Mouse (Mus musculus): ENCODE measurements at regions not wholly inside any gene's neighbourhood (a gene's known extent, or its start where the extent isn't known, plus 50 kb on each side); places are given as distances from the start of the nearest gene placed in this dataset.

GRCm38 (mm10) chr9:103911347-103911746, 91.0 kb upstream of the Nphp3 start:
- H3K4me1 ChIP-seq (ENCODE audit: control insufficient read depth, insufficient read depth, low read length): no peaks in the 10 kb centered on the region
- H3K27ac ChIP-seq (ENCODE audit: insufficient read depth, low read depth, low read length): no peak overlapping the region
- TF ChIP-seq CTCF (IDR thresholded peaks at IDR 0.05; ENCODE audit: low read depth, low read length) (no peak), POLR2A (IDR thresholded peaks at IDR 0.05; ENCODE audit: borderline replicate concordance, low read depth, low read length) (no peak)
- no peak overlapping the region for H3K4me3 ChIP-seq (ENCODE audit: insufficient read depth, low read length)

GRCm38 (mm10) chr9:103915126-103915525, 87.2 kb upstream of the Nphp3 start:
- Histone ChIP-seq H3K4me3 (ENCODE audit: insufficient read depth, low read length) (no peak overlapping the region), H3K4me1 (ENCODE audit: control insufficient read depth, insufficient read depth, low read length) (no peaks in the 10 kb centered on the region), H3K27ac (ENCODE audit: insufficient read depth, low read depth, low read length) (no peak overlapping the region)
- TF ChIP-seq CTCF (IDR thresholded peaks at IDR 0.05; ENCODE audit: low read depth, low read length) (no peak), POLR2A (IDR thresholded peaks at IDR 0.05; ENCODE audit: borderline replicate concordance, low read depth, low read length) (no peak)

- no peak overlapping the region for H3K4me3 ChIP-seq (ENCODE audit: insufficient read depth, low read length)
- TF ChIP-seq CTCF (IDR thresholded peaks at IDR 0.05; ENCODE audit: low read depth, low read length): no peak
- TF ChIP-seq POLR2A (IDR thresholded peaks at IDR 0.05; ENCODE audit: borderline replicate concordance, low read depth, low read length): no peak
- no peaks in the 10 kb centered on the region for H3K4me1 ChIP-seq (ENCODE audit: control insufficient read depth, insufficient read depth, low read length)
- H3K27ac ChIP-seq (ENCODE audit: insufficient read depth, low read depth, low read length): no peak overlapping the region
Observed at GRCm38 (mm10) chr9:103917771-103918170, 84.6 kb upstream of the Nphp3 start.

- Histone ChIP-seq H3K4me3 (ENCODE audit: insufficient read depth, low read length) (no peak overlapping the region), H3K4me1 (ENCODE audit: control insufficient read depth, insufficient read depth, low read length) (no peaks in the 10 kb centered on the region), H3K27ac (ENCODE audit: insufficient read depth, low read depth, low read length) (no peak overlapping the region)
- no peak for TF ChIP-seq POLR2A (IDR thresholded peaks at IDR 0.05; ENCODE audit: borderline replicate concordance, low read depth, low read length)
- TF ChIP-seq CTCF (IDR thresholded peaks at IDR 0.05; ENCODE audit: low read depth, low read length): no peak
Observed at GRCm38 (mm10) chr9:103922356-103922755, 80.0 kb upstream of the Nphp3 start.

- no peak for TF ChIP-seq POLR2A (IDR thresholded peaks at IDR 0.05; ENCODE audit: borderline replicate concordance, low read depth, low read length)
- TF ChIP-seq CTCF (IDR thresholded peaks at IDR 0.05; ENCODE audit: low read depth, low read length): no peak
- no peak overlapping the region for H3K27ac ChIP-seq (ENCODE audit: insufficient read depth, low read depth, low read length)
- H3K4me3 ChIP-seq (ENCODE audit: insufficient read depth, low read length): no peak overlapping the region
- H3K4me1 ChIP-seq (ENCODE audit: control insufficient read depth, insufficient read depth, low read length): peaks cover 3% of the 10 kb centered on the region
Observed at GRCm38 (mm10) chr9:103924641-103925040, 77.7 kb upstream of the Nphp3 start.

GRCm38 (mm10) chr9:103925486-103925885, 76.9 kb upstream of the Nphp3 start:
- no peak overlapping the region for H3K4me3 ChIP-seq (ENCODE audit: insufficient read depth, low read length)
- no peak overlapping the region for H3K27ac ChIP-seq (ENCODE audit: insufficient read depth, low read depth, low read length)
- TF ChIP-seq CTCF (IDR thresholded peaks at IDR 0.05; ENCODE audit: low read depth, low read length) (no peak), POLR2A (IDR thresholded peaks at IDR 0.05; ENCODE audit: borderline replicate concordance, low read depth, low read length) (no peak)
- peaks cover 5% of the 10 kb centered on the region for H3K4me1 ChIP-seq (ENCODE audit: control insufficient read depth, insufficient read depth, low read length)

- TF ChIP-seq POLR2A (IDR thresholded peaks at IDR 0.05; ENCODE audit: borderline replicate concordance, low read depth, low read length): no peak
- TF ChIP-seq CTCF (IDR thresholded peaks at IDR 0.05; ENCODE audit: low read depth, low read length): no peak
- Histone ChIP-seq H3K27ac (ENCODE audit: insufficient read depth, low read depth, low read length) (peak overlapping the region; percentile 68), H3K4me3 (ENCODE audit: insufficient read depth, low read length) (no peak overlapping the region), H3K4me1 (ENCODE audit: control insufficient read depth, insufficient read depth, low read length) (peaks cover 9% of the 10 kb centered on the region)
Observed at GRCm38 (mm10) chr9:103928744-103929527, 73.4 kb upstream of the Nphp3 start.

GRCm38 (mm10) chr9:103938070-103938469, 64.3 kb upstream of the Nphp3 start:
- Histone ChIP-seq H3K27ac (ENCODE audit: insufficient read depth, low read depth, low read length) (no peak overlapping the region), H3K4me3 (ENCODE audit: insufficient read depth, low read length) (no peak overlapping the region), H3K4me1 (ENCODE audit: control insufficient read depth, insufficient read depth, low read length) (no peaks in the 10 kb centered on the region)
- TF ChIP-seq CTCF (IDR thresholded peaks at IDR 0.05; ENCODE audit: low read depth, low read length): no peak
- TF ChIP-seq POLR2A (IDR thresholded peaks at IDR 0.05; ENCODE audit: borderline replicate concordance, low read depth, low read length): no peak

- Histone ChIP-seq H3K4me3 (ENCODE audit: insufficient read depth, low read length) (no peak overlapping the region), H3K4me1 (ENCODE audit: control insufficient read depth, insufficient read depth, low read length) (no peaks in the 10 kb centered on the region), H3K27ac (ENCODE audit: insufficient read depth, low read depth, low read length) (no peak overlapping the region)
- TF ChIP-seq POLR2A (IDR thresholded peaks at IDR 0.05; ENCODE audit: borderline replicate concordance, low read depth, low read length): no peak
- no peak for TF ChIP-seq CTCF (IDR thresholded peaks at IDR 0.05; ENCODE audit: low read depth, low read length)
Observed at GRCm38 (mm10) chr9:103940010-103940409, 62.3 kb upstream of the Nphp3 start.

GRCm38 (mm10) chr9:103940506-103940905, 61.8 kb upstream of the Nphp3 start:
- no peaks in the 10 kb centered on the region for H3K4me1 ChIP-seq (ENCODE audit: control insufficient read depth, insufficient read depth, low read length)
- no peak overlapping the region for H3K27ac ChIP-seq (ENCODE audit: insufficient read depth, low read depth, low read length)
- TF ChIP-seq CTCF (IDR thresholded peaks at IDR 0.05; ENCODE audit: low read depth, low read length): no peak
- TF ChIP-seq POLR2A (IDR thresholded peaks at IDR 0.05; ENCODE audit: borderline replicate concordance, low read depth, low read length): no peak
- H3K4me3 ChIP-seq (ENCODE audit: insufficient read depth, low read length): no peak overlapping the region
